Mouse (Mus musculus) erythroblast, embryonic 14.5 days (primary cell): Measurements from ENCODE around the gene Ereg.

Source experiments
- GATA1 ChIP-seq: IDR thresholded peaks from 2 replicates; pipeline ENCODE4 v1.6.1; 2012; ENCODE audit warnings: low read length, inconsistent platforms, mixed read lengths
- TAL1 ChIP-seq: IDR thresholded peaks from 3 replicates; pipeline ENCODE4 v1.6.1; 2012; ENCODE audit warnings: low read length, inconsistent platforms, mixed read lengths

- TF ChIP-seq GATA1 (no peak), TAL1 (no peak)
Observed at GRCm38 (mm10) chr5:91113967-91114366, 39.5 kb downstream of the Ereg start.
